Mouse (Mus musculus) lung, adult 2 months (tissue): ENCODE results near the gene Rbfox3. TPM values are rescaled to one million over a fixed set of nuclear protein-coding genes. Genes with fewer than 3 reads are reported as not detected.
A peak's percentile ranks its signal among the peaks of the same experiment; 100 is the strongest.

Experiments used
- DNase-seq: peaks from one replicate; pipeline ENCODE4 v3.0.0; 2022
- H3K4me1 ChIP-seq: fragments of 200-500 bp; 2 replicates; pipeline ENCODE4 v1.6.1; 2011; ENCODE audit warnings: low read length; ENCODE audit not compliant: control insufficient read depth, insufficient read depth
- H3K4me3 ChIP-seq: fragments of 200-500 bp; replicated peaks from 2 replicates; pipeline ENCODE3; 2011; ENCODE audit warnings: low read depth, mild to moderate bottlenecking, control low read depth, low read length; ENCODE audit errors: extremely low read depth
- CTCF ChIP-seq: fragments of 200-500 bp; IDR thresholded peaks from 2 replicates; pipeline ENCODE4 v1.5.1; 2011; ENCODE audit warnings: mild to moderate bottlenecking, low read length, control low read depth; ENCODE audit not compliant: insufficient read depth
- POLR2A ChIP-seq: fragments of 200-500 bp; IDR thresholded peaks from 2 replicates; pipeline ENCODE4 v1.6.1; 2011; ENCODE audit warnings: low read depth, mild to moderate bottlenecking, control low read depth, low read length, borderline replicate concordance; ENCODE audit errors: extremely low read depth
- WGBS: fragments of 180-500 bp; shearing (Covaris S2); methylation state at CpG from one replicate; pipeline ENCODE4 v1.1.7; 2018; 5-methylcytosine and 5-hydroxymethylcytosine counted together
- polyA plus RNA-seq: library from polyadenylated mRNA; depleted of rRNA; stranded (reverse); fragments of >200 nt; gene quantifications from 2 replicates; pipeline ENCODE4 v1.2.3, GENCODE M21; 2012

Gene Rbfox3
- polyA plus RNA-seq, 1 experiment: 1.3 TPM

DNA sequence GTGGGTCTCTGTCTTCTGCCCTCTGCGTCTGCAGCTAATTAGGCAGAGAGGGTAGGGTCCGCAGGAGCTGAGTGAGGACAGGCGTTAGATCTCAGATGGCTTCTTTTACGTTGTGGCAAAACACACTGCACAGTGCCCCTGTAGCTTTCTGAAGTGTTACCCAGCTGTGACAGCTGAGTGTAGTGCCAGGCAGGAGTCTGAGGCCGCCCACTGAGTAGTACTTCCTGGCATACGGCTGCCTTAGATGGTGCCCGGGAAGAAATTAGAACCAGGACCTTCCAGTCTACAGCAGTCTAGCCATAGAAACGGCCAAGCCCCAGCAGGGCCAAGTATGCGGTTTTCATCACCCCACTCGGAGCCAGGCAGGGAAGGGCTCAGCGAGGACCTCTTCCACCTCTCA is 426.1 kb downstream of the Rbfox3 start:
- Histone ChIP-seq H3K4me3 (no peak overlapping the region), H3K4me1 (no peaks in the 10 kb centered on the region)
- DNase-seq: no peak
- whole genome bisulfite sequencing: 74% methylated on average over 11 of the region's 11 CpGs
- TF ChIP-seq CTCF (no peak), POLR2A (no peak)

DNA sequence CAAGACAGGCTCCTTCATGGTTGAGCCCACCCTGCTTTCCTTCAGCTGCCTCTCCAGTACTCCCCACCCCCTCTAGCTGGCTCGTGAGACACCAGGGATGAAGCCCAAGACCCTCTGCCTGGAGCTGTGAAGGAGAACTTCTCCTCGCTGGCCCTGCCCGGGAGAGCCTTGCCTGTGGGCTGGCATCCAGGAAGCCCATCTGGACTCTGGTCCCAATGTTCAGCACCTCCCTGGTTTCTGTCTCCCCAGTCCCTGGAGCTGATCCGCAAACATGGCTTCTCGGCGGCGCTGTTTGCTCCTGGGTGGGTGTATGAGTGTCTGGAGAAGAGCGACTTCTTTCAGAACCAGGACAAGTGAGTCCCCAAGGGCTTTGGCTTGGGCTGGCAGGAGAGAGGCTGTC is 427.2 kb downstream of the Rbfox3 start:
- Histone ChIP-seq H3K4me1 (no peaks in the 10 kb centered on the region), H3K4me3 (no peak overlapping the region)
- no peak for DNase-seq
- TF ChIP-seq POLR2A (no peak), CTCF (no peak)
- 87% methylated on average over 8 of the region's 8 CpGs for WGBS

DNA sequence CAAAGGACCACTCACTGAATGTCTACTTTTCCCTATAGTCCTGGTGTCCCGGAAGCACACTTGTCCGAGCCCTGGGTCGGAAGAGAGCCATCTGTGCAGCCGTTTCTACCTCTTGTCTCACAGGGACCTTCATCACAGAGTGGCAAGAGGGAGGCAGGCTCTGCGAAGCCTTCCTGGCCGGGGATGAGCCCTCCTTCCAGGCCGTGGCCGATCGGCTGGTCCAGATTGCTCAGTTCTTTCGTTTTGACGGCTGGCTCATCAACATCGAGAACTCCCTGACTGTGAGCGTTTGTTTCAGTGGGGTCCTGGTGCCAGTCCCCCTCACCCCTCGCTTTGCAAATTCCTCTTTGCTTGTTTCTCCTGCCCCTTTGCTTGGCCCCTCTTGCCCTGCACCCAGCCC is 429.6 kb downstream of the Rbfox3 start:
- Histone ChIP-seq H3K4me1 (0 out of 2 replicates have a peak, but pooled peaks cover 3% of the 10 kb centered on the region), H3K4me3 (no peak overlapping the region)
- WGBS: 91% methylated on average over 14 of the region's 14 CpGs
- no peak for DNase-seq
- TF ChIP-seq POLR2A: no peak

DNA sequence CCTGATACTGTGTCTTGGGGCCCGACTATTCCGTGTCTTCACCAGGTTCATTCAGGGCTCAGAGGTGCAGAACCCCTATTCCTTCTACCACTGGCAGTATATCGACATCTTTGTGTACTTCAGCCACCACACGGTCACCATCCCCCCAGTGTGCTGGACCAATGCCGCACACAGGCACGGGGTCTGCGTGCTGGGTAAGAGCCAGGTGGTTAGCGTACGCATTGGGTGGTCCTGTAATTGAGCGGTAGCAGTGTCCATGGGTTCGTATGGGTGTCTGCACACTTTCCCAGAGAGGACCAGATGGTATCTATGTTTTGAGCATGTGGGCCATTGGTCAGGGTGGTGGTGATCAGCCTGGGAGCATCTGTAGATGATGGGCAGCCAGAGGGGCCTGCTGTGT is 430.2 kb downstream of the Rbfox3 start:
- 95% methylated on average over 11 of the region's 11 CpGs for WGBS
- TF ChIP-seq CTCF (no peak), POLR2A (no peak)
- 0 out of 2 replicates have a peak, but pooled peaks cover 3% of the 10 kb centered on the region for H3K4me1 ChIP-seq
- no peak overlapping the region for H3K4me3 ChIP-seq
- no peak for DNase-seq

DNA sequence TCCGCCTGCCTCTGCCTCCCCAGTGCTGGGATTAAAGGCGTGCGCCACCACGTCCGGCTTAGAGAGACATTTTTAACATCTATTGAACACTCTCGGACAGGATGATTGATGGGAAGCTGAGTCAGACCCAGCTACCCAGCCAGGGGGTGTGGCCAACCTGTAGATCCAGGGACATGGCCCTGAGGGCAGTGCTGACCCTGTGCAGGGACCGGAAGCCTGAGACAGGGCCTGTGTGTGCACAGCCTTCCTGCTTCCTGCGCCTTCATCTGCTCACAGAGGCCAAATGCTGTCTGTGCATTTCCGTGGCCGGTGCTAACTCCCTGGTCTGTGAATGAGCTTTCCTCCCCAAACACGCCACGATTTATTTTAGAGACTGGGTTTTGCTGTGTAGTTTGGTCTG is 431.6 kb downstream of the Rbfox3 start:
- 0 out of 2 replicates have a peak, but pooled peaks cover 3% of the 10 kb centered on the region for H3K4me1 ChIP-seq
- DNase-seq: no peak
- no peak overlapping the region for H3K4me3 ChIP-seq
- WGBS: 59% methylated on average over 12 of the region's 12 CpGs
- TF ChIP-seq CTCF (no peak), POLR2A (no peak)

DNA sequence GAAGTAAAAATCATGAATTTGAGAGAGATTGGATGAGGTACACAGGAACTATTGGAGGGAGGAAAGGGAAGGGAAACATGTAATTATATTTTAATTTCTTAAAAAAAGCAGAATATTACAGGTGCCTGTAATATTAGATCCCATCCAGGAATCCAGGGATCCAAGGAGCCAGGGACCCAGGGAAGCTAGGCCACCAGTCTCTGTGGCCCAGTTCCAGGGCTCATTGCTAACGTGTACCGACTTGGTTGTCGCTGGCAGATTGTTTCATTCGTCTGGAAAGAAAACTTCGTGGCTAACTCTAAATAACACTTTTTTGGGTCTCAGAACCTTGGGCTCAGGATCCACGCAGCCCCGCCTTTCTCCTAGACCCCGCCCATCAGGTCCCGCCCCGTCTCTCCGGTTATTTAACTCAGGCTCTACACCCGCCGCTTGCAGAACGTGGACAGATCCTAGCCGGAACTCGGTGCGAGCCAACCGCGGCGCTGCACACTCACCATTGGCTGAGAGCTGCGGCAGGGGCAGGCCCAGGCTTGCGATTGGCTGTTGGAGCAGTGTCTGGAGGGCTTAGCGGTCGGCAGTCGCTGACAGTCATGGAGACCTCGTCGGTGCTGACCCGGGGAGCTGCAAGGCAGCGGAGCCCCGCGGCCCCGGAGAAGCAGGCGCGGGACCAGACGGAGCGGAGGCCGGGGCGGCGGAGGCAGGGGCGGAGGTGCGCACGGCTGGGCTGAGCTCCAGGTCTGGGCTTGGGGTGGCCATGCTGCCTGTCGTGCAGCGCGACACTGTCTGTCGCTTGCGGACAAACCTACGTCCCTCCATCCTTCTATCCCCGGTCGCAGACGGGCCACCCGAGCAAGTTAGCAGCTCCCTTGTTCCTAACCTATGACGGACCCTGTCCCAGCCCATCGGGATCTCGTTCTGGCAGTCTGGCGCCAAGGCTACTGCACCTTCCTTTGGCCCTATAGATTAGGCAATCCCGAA is 434.7 kb downstream of the Rbfox3 start, which contains the start of gene Engase:
Gene Engase, plus strand, starts transcription at position 434 of the 978 bp plus-strand sequence.
- WGBS: under 1% methylated on average over 57 of the region's 57 CpGs
- TF ChIP-seq POLR2A (peak; percentile 82), CTCF (no peak)
- Histone ChIP-seq H3K4me1 (0 out of 2 replicates have a peak, but pooled peaks cover 3% of the 10 kb centered on the region), H3K4me3 (peak within 1 kb of the TSS; percentile 65)
- peak; percentile 92 for DNase-seq

DNA sequence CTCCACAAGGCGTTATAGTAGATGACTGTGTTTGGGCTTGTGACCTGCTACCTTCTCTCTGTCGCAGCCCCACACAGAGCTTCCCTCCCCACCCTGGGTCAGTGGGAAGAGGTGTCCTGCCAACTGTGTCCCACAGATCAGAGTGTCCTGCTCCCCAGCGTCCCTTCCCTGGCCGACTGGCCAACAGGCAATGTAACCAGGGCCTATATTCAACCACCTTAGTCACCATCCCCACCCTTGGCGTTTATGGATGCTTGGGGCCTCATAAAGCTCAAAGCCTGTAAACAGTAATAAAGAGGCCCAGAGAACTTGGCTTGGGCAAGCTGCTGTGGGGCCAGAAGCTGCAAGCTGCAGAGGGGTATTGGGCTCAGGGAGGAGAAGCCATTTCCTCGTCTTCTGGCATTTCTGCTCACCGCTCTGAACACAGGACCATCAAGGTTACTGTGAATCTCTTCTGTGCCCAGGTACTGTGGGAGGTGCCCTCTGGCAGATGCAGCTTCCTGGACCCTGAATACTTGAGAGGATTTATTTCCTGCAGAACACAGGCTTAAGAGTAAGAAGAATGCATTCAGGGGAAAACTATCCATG is 435.8 kb downstream of the Rbfox3 start:
- TF ChIP-seq CTCF (no peak), POLR2A (no peak)
- 0 out of 2 replicates have a peak, but pooled peaks cover 3% of the 10 kb centered on the region for H3K4me1 ChIP-seq
- WGBS: 89% methylated on average over 7 of the region's 7 CpGs
- DNase-seq: no peak
- no peak overlapping the region for H3K4me3 ChIP-seq

DNA sequence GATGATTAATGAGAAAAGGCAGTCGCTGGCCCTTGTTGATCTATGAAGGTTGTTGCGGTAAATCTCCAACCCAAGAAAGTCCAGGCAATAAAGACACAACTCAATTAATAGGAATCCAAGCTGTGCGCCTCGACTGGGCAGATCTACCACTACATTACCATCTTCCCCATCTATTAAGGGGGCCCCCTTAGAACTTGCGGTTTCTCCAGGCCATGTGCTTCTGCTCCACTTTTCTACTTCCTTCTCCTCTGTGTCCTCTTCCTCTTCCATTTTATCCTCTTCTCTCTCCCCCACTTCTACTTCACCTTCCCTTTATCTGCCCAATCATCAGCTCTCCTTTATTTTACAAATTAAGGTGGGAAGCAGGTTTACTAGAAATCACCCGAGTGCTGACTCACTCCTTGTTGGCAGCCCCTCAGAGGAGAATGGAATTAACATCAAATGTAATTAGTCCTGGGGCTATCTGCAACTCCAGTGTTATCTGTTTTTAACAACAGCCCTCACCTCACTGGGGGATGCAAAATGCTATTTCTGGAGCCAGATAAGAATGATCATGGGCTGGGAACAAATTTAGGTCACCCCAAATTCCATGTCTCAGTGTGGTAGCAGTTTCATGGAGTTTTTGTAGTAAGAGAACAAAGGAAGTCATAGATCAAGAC is 437.4 kb downstream of the Rbfox3 start:
- Histone ChIP-seq H3K4me1 (0 out of 2 replicates have a peak, but pooled peaks cover 3% of the 10 kb centered on the region), H3K4me3 (no peak overlapping the region)
- WGBS: 71% methylated on average over 6 of the region's 6 CpGs
- no peak for TF ChIP-seq CTCF
- no peak for TF ChIP-seq POLR2A
- no peak for DNase-seq

DNA sequence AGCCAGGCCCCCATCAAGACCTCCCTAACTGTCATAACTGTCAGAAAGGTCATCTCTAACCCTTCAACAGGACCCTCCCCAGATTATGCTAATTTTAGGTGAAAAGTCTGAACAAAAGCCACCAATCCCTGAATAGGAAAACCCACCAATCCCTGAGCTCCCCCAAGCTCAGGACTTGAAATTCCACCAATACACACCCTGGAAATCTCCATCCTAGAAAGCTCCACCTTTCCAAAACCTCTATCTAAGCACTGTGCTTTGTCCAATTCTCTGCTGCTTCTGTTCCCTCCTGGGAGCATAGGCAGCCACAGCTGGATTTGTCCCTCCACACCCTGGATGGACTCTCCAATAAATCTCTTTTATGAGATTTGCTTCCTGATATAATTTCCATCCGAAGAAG is 438.2 kb downstream of the Rbfox3 start:
- Histone ChIP-seq H3K4me3 (no peak overlapping the region), H3K4me1 (0 out of 2 replicates have a peak, but pooled peaks cover 3% of the 10 kb centered on the region)
- 72% methylated on average over 1 of the region's 1 CpGs for WGBS
- DNase-seq: no peak
- TF ChIP-seq POLR2A (no peak), CTCF (no peak)

DNA sequence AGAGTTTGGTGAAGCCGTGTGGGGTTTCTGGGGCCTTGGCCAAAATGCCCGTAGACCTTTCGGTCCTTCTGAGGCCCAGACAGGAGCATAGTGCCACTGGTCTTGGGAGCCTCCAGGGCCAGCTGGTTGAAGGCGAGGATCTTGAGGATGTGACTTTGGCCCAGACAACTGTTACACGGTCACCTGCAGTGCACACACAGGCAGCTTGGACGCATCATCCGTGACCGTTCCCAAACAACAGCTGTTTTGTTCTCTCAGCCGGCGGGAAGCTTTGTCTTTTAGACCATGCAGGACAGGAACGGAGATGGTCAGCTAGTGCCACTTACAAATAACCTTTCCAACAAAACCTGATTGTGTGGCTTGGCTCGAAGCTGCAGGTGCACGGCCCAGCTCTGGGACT is 439.7 kb downstream of the Rbfox3 start:
- H3K4me1 ChIP-seq: no peaks in the 10 kb centered on the region
- WGBS: 78% methylated on average over 13 of the region's 13 CpGs
- no peak for TF ChIP-seq CTCF
- no peak for TF ChIP-seq POLR2A
- H3K4me3 ChIP-seq: no peak overlapping the region
- no peak for DNase-seq
